Mouse (Mus musculus) kidney, embryonic 14.5 days (tissue): ENCODE data around the gene Twistnb. TPM values are rescaled to one million over a fixed set of nuclear protein-coding genes. Genes with fewer than 3 reads are reported as not detected.

Experiments
- polyA plus RNA-seq: library from polyadenylated mRNA; unstranded; fragments of >200 nt; fragmentation: Nextera tagmentation; extraction: Ambion mirVana; gene quantifications from 2 replicates; pipeline ENCODE4 v1.2.1, GENCODE M21; 2014

Gene Twistnb
- polyA plus RNA-seq, 1 experiment from 2014 or later, result 71.4 TPM

Other genes with a start within 250 kb of the Twistnb start
- gene Efcab10, start 34.8 kb upstream of the Twistnb start, polyA plus RNA-seq, result 0.93 TPM in 1 of 2 replicates, not detected in the other